Mouse (Mus musculus) myocyte (in vitro differentiated cells): ENCODE data around the gene Ryr2. TPM values are rescaled to one million over a fixed set of nuclear protein-coding genes. Genes with fewer than 3 reads are reported as not detected.

Source experiments
- H3K27me3 ChIP-seq: one replicate; pipeline ENCODE4 v1.6.1; 2011; ENCODE audit not compliant: control insufficient read depth, insufficient read depth, insufficient read length
- H3K36me3 ChIP-seq: one replicate; pipeline ENCODE4 v1.6.1; 2011; ENCODE audit not compliant: control insufficient read depth, insufficient read depth
- H3K4me2 ChIP-seq: one replicate; pipeline ENCODE4 v1.6.1; 2011; ENCODE audit warnings: low read depth, control low read depth
- H3K4me3 ChIP-seq: one replicate; pipeline ENCODE4 v1.5.1; 2011; ENCODE audit warnings: mild to moderate bottlenecking, control low read depth, moderate library complexity
- H3K79me2 ChIP-seq: one replicate; pipeline ENCODE4 v1.6.1; 2011; ENCODE audit not compliant: control insufficient read depth, insufficient read depth
- H3ac ChIP-seq: one replicate; pipeline ENCODE4 v1.6.1; 2011; ENCODE audit not compliant: control insufficient read depth, insufficient read length
- CEBPB ChIP-seq: IDR thresholded peaks from 2 replicates; pipeline ENCODE4 v1.6.1; 2011; ENCODE audit warnings: mild to moderate bottlenecking, moderate library complexity; ENCODE audit not compliant: poor library complexity, insufficient read depth, severe bottlenecking
- E2F4 ChIP-seq: IDR thresholded peaks from one replicate; pipeline ENCODE4 v1.6.1; 2011; ENCODE audit warnings: mild to moderate bottlenecking, control low read depth, moderate library complexity; ENCODE audit not compliant: insufficient read depth
- MAX ChIP-seq: IDR thresholded peaks from one replicate; pipeline ENCODE4 v1.6.1; 2011; ENCODE audit warnings: low read depth, mild to moderate bottlenecking, control low read depth
- MYOD1 ChIP-seq, 3 experiments: IDR thresholded peaks; one replicate each; pipeline ENCODE4 v1.6.1; 2011; ENCODE audit warnings: control low read depth in 2 of 3, low read depth in 2 of 3, mild to moderate bottlenecking in 2 of 3, moderate library complexity in 1 of 3; ENCODE audit not compliant: insufficient read length in 2 of 3, control insufficient read depth in 1 of 3
- MYOG ChIP-seq, 3 experiments: IDR thresholded peaks; one replicate each; pipeline ENCODE4 v1.6.1; 2011; ENCODE audit warnings: control low read depth in 2 of 3, low read depth in 2 of 3, mild to moderate bottlenecking in 2 of 3; ENCODE audit not compliant: insufficient read length in 2 of 3, control insufficient read depth in 1 of 3, insufficient read depth in 1 of 3
- POLR2A ChIP-seq: IDR thresholded peaks from one replicate; pipeline ENCODE4 v1.6.1; 2011; ENCODE audit warnings: low read depth, mild to moderate bottlenecking, control low read depth, moderate library complexity; ENCODE audit not compliant: insufficient read length
- POLR2AphosphoS2 ChIP-seq: IDR thresholded peaks from one replicate; pipeline ENCODE4 v1.6.1; 2011; ENCODE audit warnings: low read depth, control low read depth; ENCODE audit not compliant: insufficient read length
- REST ChIP-seq: IDR thresholded peaks from one replicate; pipeline ENCODE4 v1.6.1; 2011; ENCODE audit warnings: mild to moderate bottlenecking, control low read depth, moderate library complexity; ENCODE audit not compliant: insufficient read depth, insufficient read length
- SRF ChIP-seq: IDR thresholded peaks from one replicate; pipeline ENCODE4 v1.6.1; 2011; ENCODE audit warnings: low read depth; ENCODE audit not compliant: control insufficient read depth, insufficient read length
- TCF12 ChIP-seq: IDR thresholded peaks from one replicate; pipeline ENCODE4 v1.6.1; 2011; ENCODE audit warnings: mild to moderate bottlenecking, control low read depth; ENCODE audit not compliant: poor library complexity, insufficient read depth, severe bottlenecking
- TCF3 ChIP-seq: IDR thresholded peaks from one replicate; pipeline ENCODE4 v1.6.1; 2011; ENCODE audit warnings: low read depth, control low read depth; ENCODE audit not compliant: insufficient read length
- USF1 ChIP-seq: IDR thresholded peaks from one replicate; pipeline ENCODE4 v1.6.1; 2011; ENCODE audit warnings: low read depth, mild to moderate bottlenecking, control low read depth, moderate library complexity
- polyA plus RNA-seq: library from polyadenylated mRNA; unstranded; fragments of >200 nt; fragmentation: generic; extraction: Trizol; gene quantifications from one replicate; pipeline ENCODE4 v1.2.1, GENCODE M21; 2012; ENCODE audit warnings: missing spikeins

Ryr2 gene
- polyA plus RNA-seq, 1 experiment, result not detected

DNA sequence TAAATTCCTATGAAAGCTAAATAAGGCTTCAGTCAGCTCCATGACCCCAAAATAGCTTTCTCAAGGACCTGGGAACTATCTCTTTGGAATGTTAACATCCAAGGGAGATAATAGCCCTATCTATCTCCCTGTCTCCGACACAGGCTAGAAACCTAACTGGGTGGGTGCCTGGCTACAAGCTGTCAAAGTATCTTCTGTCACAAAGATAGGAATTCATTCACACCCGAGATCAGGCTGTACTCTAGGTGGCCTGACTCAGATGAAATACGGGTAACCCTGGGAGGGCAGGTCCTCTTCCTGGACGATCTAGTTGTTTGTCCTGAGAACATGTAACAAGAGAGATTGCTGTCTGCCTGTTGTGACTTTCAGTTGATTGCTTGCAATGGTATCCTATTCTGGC, 69.9 kb downstream of the Ryr2 start:
- no peak overlapping the region for H3K4me2 ChIP-seq
- H3K4me3 ChIP-seq, result no peak overlapping the region
- H3K27me3 ChIP-seq, result no peaks in the 10 kb centered on the region
- H3ac ChIP-seq, result no peak overlapping the region
- no peak for TF ChIP-seq USF1
- TF ChIP-seq MAX, result no peak
- no peak for TF ChIP-seq POLR2AphosphoS2
- no peak for TF ChIP-seq CEBPB
- TF ChIP-seq POLR2A, result no peak
- TF ChIP-seq TCF12, result no peak
- no peak for TF ChIP-seq E2F4
- TF ChIP-seq REST, result no peak
- no peak for TF ChIP-seq MYOD1 (IDR thresholded peaks at IDR 0.05; ENCODE audit: control insufficient read depth in 1 of 3, insufficient read length in 2 of 3, low read depth in 2 of 3)
- no peak for TF ChIP-seq SRF
- TF ChIP-seq MYOG (IDR thresholded peaks at IDR 0.05; ENCODE audit: control insufficient read depth in 1 of 3, insufficient read depth in 1 of 3, insufficient read length in 2 of 3, low read depth in 2 of 3), result no peak
- TF ChIP-seq TCF3, result no peak
- no peaks in the 10 kb centered on the region for H3K36me3 ChIP-seq
- H3K79me2 ChIP-seq, result no peaks in the 10 kb centered on the region

- Histone ChIP-seq H3K4me3 (no peak overlapping the region), H3ac (no peak overlapping the region), H3K79me2 (no peaks in the 10 kb centered on the region), H3K36me3 (no peaks in the 10 kb centered on the region), H3K27me3 (no peaks in the 10 kb centered on the region), H3K4me2 (no peak overlapping the region)
- TF ChIP-seq REST, result no peak
Observed at GRCm38 (mm10) chr13:12033914-12034313, 72.8 kb downstream of the Ryr2 start.

- Histone ChIP-seq H3K4me2 (no peak overlapping the region), H3ac (no peak overlapping the region), H3K4me3 (no peak overlapping the region), H3K27me3 (no peaks in the 10 kb centered on the region), H3K36me3 (no peaks in the 10 kb centered on the region), H3K79me2 (no peaks in the 10 kb centered on the region)
- TF ChIP-seq SRF, result no peak
- TF ChIP-seq POLR2AphosphoS2, result no peak
- TF ChIP-seq E2F4, result no peak
- TF ChIP-seq USF1, result no peak
- TF ChIP-seq TCF3, result no peak
- TF ChIP-seq POLR2A, result no peak
- TF ChIP-seq CEBPB, result no peak
Observed at GRCm38 (mm10) chr13:12033272-12033671, 73.5 kb downstream of the Ryr2 start.

DNA sequence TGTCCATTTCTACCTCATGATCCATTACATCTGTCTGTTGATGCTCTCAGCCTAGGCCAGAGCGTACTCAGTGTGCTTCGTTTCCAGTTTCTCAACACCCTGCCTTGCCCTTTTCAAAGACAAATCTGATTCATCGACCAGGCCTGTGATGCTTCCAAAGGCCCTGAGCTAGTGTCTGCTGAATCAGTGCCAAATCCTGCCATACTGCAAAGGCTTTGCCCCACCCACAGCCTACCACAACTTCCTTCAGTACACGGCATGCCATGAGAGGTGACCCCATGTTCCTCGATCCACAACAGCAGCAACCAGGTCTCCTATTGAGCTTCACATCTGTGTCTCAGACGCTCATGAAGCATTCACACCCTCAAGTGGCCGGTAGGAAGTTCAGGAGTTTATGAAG, 76.9 kb downstream of the Ryr2 start:
- H3ac ChIP-seq, result no peak overlapping the region
- H3K36me3 ChIP-seq, result no peaks in the 10 kb centered on the region
- H3K27me3 ChIP-seq, result no peaks in the 10 kb centered on the region
- no peak for TF ChIP-seq MAX
- no peak for TF ChIP-seq USF1
- TF ChIP-seq POLR2A, result no peak
- TF ChIP-seq MYOD1 (IDR thresholded peaks at IDR 0.05; ENCODE audit: control insufficient read depth in 1 of 3, insufficient read length in 2 of 3, low read depth in 2 of 3), result no peak
- TF ChIP-seq POLR2AphosphoS2, result no peak
- no peak for TF ChIP-seq TCF12
- no peak for TF ChIP-seq CEBPB
- no peak for TF ChIP-seq TCF3
- TF ChIP-seq REST, result no peak
- TF ChIP-seq SRF, result no peak
- TF ChIP-seq MYOG (IDR thresholded peaks at IDR 0.05; ENCODE audit: control insufficient read depth in 1 of 3, insufficient read depth in 1 of 3, insufficient read length in 2 of 3, low read depth in 2 of 3), result no peak
- TF ChIP-seq E2F4, result no peak
- H3K4me2 ChIP-seq, result no peak overlapping the region
- H3K4me3 ChIP-seq, result no peak overlapping the region
- no peaks in the 10 kb centered on the region for H3K79me2 ChIP-seq

DNA sequence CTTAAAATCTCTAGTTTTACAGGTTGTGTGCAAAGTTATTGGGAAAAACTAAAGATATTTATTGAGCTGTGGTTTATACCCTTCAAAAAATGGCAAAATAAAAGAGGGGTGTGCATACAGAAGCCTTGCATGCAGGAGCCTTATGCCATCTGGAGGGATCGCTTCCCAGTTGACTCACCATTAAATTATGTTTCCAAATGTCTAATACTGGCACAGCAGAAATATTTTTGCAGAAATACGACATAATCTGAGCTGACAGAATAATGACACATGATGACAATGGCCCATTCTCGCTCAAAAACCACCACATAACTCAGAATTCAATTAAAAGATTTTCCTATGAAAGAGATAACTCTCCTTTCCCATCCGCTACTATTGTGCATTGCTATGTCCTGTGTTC, 77.4 kb downstream of the Ryr2 start:
- H3K36me3 ChIP-seq, result no peaks in the 10 kb centered on the region
- H3K79me2 ChIP-seq, result no peaks in the 10 kb centered on the region
- no peak overlapping the region for H3K4me2 ChIP-seq
- TF ChIP-seq MYOD1 (IDR thresholded peaks at IDR 0.05; ENCODE audit: control insufficient read depth in 1 of 3, insufficient read length in 2 of 3, low read depth in 2 of 3) (no peak), CEBPB (no peak), REST (no peak), TCF3 (no peak), MAX (no peak), TCF12 (no peak), SRF (no peak), POLR2AphosphoS2 (no peak), USF1 (no peak), MYOG (IDR thresholded peaks at IDR 0.05; ENCODE audit: control insufficient read depth in 1 of 3, insufficient read depth in 1 of 3, insufficient read length in 2 of 3, low read depth in 2 of 3) (no peak), POLR2A (no peak), E2F4 (no peak)
- no peaks in the 10 kb centered on the region for H3K27me3 ChIP-seq
- no peak overlapping the region for H3ac ChIP-seq
- no peak overlapping the region for H3K4me3 ChIP-seq
